Mouse (Mus musculus) ovary, adult 18-20 months (tissue): ENCODE data around the gene Cand1.

Experiments used
- DNase-seq: peaks from one replicate; pipeline ENCODE4 v3.0.0; 2022; ENCODE audit warnings: low spot score, mixed read lengths

Gene Cand1

DNA sequence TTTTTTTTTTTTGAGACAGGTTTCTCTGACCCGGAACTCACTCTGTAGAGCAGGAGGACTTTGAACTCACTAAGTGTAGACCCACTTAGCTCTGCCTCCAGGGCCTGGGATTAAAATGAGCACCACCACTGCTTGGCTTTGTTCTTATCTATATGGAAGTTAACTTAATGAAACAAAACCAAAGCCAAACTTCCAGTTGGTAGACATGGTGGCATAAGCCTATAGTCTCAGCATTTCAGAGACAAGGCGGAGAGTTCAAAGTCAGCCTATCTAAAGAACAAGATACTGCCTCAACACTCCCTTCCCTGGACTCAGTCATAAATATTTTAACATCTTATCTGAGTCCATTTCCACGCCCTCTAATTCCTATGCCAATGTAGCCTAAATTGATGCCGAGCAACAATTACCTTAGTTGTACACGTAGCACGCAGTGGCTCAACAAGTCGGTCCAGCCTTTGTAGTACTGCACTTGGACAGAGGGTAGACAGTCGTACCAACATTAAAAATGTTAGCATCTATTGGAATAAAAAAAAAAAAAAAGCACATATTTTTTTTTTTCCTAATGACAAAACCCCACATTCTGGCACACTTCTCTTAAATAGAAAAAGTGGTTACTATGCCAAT, 33.4 kb downstream of the Cand1 start:
- no peak for DNase-seq

DNA sequence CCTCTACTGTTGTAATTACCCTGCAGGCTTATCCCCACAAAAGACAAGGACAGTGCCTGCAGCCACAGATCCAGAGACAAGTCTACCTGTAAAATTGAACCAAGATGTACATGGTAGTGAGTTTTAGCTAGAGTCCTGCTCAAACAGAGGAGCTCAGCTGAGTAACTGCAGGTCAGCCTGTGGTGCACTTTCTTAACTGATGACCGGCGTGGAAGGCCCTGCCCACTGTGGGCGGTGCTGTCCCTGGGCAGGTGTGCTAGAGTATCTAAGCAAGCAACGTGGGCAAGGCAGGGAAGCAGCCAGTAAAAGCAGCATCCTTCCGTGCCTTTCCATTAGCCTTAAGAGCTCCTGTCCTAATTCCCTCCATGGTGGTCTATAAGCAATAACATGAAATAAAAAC, 34.6 kb downstream of the Cand1 start:
- DNase-seq = no peak

DNA sequence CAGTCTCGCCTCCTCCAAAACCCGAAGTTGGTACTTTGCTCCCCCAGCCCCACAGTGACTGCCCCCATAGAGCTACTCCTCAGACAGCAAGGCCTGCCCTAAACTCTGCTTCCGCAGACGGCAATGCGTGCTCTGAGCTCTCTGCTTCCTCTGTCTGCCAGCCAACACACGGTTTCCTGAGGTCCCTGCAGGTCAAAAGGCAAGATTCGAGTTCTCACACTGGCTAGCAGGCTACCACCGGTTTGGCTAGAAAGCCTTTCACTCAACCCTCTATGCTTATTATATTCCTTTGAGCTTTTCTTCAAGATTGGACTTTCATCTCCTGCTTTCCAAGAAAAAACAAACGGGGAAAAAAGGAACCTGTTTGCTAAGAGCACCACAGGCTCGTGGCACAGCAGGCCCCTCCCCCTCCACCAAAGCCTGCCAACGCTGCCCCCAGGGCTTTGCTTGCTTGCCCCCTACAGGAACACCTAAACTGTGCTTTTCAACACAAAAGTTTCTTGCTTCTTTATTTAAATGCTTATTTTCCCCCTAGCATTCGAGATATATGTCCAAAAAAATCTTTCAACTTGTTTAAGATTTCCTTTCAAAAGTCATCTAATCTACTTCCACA, 35.4 kb downstream of the Cand1 start:
- DNase-seq = no peak

DNA sequence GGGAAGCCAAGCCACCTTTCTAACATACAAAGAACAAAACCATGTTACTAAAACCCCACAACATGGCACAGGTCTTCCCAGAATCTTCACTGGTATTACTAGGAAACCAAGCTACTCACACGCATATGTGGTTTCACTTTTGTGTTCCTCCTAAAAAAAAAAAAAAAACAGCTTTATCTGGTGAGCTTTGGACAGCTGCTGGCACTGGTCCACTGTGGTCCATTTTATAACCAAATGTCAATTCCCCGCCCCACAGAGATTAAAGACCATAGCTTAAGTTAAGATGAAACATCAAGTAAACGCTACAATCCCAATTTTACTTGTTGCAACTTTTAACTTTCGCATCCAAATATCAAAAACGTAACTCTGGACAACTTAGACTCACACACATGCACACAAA, 40.0 kb downstream of the Cand1 start:
- DNase-seq = no peak

DNA sequence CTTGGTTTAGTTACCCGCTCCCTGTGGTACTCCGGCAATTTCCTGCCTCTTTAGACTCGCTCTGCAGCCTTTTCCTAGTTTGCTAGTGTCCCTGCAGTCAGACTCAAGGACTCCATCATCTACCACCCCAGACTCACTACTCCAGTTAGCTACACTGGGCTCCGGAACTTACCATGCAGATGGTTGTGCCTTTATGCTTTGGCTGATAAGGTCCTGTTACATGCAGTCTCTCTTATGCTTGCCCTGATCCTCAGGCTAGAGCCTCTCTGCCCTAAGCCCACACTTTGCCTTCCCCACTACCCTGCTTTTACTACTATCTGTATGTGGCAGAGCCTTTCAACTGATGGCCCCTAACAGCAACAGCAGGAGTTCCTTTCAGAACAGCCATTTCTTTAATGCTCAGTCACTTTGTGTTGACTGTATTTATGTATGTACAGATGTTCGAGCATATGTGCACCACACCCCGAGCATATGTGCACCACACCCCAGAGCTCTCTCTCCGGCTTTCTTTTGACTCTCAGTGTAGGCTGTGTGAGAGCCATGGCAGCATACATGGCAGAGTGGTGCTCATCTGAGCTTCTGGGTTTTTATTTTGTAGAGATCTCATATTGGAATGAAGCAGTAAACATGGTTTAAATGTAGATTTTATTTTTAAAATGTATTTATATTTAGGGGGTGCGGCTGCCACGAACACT, 41.5 kb downstream of the Cand1 start:
- no peak for DNase-seq

DNA sequence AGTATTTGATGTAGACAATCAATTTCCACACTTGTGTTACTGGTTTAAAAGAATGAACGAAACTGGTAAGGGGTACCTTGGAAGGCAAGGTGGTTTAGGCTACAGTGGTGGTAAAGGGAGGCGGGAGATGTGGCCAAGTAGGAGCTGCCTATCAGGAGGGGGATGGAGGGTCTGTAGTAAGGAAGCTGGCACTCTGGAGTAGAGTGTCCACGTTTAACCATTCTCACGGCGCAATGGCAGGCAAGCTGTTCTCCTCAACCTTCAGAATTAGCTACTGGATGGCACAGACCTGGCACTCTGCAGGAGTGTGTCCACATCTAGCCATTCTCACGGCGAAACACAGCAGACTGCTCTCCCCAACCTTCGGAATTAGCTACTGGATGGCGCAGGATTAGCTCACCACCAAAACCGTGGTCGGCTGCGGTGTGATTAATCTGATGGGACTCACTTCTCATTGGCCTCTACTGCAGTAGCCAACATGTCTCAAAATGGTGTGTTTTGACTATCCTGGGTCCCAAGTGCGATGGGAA, 42.2 kb downstream of the Cand1 start:
- no peak for DNase-seq

DNA sequence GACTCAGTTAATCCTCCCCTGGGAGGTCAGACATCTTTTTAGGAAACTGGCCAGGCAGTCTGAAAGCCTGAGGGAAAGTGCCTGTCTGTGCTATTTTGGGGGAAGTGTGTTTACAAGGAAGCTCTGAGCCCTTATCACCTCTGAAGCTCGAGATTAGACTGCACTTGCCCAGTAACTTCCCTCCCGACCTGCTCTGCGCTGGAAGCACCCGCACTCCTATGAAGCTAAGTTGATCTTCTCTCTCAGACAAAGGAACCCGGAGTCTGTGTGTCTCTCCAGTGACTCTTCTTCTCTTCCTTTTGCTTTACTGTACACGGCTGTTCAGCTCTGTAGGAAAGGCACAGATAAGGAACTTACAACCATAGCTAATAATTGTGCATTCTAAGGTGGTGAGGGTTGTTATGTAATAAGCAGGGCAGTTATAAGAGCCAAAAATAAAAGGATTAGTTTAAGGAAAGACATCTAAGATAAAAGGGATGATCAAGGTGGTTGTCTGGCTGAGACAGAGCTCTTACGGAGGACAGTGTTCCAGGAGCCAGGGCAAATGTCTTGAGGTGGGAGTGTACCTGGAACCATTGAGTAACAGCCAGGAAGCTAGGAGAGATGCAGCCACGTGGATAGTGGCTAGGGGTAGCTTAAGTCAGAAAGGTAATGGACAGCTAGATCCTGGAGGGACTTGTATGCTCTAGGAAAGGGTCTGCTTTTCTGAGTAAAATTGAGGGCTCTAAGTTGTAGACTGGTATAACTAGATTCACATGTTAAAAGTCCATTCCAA, 47.1 kb downstream of the Cand1 start:
- DNase-seq = peak; percentile 37

DNA sequence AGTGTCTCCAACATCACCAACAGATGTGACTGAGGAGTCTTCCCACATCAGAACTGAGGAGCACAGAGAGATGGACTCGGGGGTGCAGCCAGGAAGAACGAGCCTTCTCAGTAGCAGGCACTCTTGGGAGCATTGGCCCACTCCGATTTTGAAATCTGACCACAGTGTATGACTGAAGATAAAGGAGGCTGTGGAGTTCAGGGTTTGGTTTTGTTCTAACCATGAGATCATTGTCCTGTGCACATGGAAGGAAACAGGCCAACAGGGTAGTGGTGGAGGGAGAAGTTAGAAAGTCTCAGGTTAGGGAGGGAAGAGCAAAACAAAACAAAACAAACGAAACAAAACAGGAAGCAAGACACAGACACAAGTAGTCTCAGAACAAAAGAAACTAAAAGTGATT, 52.1 kb downstream of the Cand1 start:
- no peak for DNase-seq

DNA sequence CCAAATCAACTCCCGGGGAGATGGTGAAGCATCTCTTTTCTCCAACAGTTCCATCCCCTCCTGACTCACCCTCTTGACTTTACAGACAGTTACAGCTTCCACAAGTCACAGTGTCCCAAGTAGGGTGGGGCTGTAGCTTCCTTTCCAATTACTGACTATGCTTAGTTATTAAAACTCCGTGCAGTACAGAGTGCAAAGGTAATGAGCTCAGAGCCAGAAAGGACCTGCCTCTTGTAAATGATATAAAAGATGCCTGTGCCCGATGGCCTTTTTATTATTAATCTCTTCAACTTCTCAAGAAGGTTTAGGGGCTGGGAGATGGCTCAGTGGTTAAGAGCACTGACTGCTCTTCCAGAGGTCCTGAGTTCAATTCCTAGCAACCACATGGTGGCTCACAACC, 70.2 kb downstream of the Cand1 start:
- DNase-seq = no peak

DNA sequence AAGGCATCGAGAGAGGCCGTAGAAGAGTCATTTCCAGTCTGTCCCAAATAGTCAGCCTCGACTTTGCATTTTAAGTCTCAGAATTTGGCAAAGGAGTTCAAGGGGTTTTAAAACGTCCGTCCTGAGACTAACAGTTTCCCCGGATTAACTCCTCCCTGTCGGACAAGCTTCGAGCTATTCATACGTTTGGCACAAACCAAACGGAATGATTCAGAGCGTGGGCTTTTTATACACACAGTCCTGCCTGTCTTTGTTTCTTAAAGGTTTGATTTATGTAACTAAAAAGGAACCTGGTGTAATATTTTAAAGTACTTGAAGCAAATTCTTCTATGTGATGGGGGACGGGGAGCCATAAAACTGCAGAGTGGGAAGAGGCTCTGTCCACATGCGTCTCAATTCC, 70.6 kb downstream of the Cand1 start:
- DNase-seq = no peak

DNA sequence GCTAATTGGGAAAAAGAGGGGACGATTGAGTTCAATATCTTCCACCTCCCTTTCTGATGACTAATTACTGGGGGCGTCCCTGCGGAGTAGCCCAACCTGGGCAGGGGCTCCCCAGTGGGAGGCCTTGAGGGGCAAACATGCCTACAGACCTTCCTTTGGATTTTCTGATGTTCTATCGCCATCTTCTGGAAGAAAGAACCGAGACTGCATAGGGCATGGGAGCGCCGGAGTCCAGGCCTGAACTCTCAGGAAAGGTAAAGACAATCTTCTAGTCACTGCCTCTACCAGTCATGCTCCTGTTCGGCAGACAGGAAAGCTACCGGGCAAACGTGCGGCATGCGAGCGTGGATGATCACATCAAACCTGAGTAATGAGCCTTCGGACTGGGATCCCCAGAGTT, 71.1 kb downstream of the Cand1 start:
- DNase-seq = no peak

DNA sequence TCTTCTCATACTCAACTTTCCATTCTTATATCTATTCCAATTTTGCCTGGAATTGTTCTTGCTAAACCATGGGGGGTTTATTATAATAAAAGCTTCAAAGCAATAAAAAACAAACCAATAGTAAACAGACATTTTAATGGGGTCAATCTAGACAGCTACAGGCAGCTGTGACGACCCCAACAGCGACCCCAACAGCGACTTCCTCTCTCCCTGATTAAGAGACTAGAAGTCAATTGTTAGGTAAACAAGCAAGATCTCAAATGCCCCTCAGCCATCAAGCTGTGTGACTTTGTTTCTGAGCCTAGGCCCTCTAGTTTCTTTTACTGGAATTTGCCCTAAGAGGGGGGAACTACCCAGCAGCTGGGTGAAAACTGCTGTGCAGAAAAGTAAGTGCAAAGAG, 72.0 kb downstream of the Cand1 start:
- DNase-seq = no peak

DNA sequence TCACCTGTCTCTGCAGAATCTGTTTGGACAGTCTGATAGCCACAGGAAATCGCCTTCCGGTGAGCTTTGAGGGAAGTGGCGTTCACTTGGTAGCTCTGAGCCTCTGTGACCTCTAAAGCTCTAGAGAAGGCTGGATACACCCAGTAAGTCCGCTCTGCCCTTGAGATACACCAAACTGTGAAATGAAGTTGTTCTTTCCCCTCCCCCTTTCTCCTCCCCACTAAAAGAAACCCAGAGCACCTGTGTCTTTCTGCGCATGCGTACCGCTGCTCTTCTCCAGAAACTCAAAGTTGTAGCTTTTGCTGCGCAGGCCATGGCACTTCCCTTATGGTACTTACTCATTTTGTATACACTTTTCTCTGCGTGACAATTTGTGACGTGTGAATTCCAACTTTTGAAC, 74.8 kb downstream of the Cand1 start:
- DNase-seq = no peak

DNA sequence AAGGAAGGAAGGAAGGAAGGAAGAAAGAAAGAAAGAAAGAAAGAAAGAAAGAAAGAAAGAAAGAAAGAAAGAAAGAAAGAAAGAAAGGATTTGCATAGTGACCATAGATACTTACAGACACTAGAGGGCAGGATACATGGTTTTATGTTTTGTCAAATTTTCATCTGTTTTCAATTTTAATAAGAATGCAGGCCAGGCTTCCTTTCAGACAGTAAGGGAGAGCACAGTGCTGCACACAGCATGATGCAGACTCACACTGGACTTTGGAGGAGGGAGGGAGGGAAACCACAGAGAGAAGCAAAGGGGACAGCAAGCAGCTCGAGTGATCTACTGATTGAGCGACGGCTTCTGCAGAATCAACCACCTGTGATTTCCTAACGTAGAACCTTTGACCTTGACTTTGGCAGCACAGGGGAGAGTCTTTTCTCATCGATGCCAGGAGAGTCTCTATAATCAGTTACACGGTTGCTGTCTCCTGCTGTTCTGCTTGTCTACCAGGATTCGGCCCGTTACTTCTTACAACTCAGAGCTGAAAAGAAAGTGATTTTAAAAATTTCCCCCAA, 78.0 kb downstream of the Cand1 start:
- no peak for DNase-seq

DNA sequence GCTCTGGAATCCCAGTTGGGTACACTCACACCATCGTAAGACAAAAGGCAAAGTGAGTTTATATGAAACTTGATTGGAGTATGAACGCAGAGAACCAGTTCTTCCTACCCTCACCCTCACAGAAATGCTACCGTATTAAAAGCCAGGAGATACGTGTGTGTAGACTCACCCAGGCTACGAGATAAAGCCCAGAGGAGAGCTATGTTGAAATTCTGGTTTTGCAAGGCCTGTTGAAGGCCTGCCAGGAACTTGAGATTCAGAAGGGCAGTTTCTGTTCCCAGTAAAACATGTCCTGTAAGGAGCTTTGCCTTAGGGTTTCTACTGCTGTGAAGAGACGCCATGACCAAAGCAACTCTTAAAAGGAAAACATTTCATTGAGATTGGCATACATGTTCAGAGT, 79.7 kb downstream of the Cand1 start:
- DNase-seq = no peak

DNA sequence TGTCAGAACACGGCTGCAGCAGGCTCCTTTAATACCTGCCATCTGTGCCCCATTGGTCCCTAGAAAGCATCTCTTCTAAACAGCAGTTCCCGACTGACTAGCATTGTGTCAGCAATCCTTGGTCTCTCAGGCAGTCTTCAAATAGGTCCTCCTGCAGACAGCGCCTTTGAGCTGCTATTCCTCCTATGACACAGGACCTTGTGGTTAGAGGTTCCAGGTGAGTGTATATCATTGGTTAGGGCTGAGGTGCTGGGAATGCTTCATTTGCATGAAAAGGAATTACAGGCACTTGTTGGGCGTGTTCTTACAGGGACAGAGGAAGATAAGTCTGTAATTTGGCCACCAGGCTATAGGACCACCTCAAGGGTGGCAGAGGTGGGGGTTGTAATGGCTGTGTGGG, 90.6 kb downstream of the Cand1 start:
- no peak for DNase-seq
